In genomic region chr5:116022658-116023200, GRCm38 (mm10) we compare ENCODE assay signal across 8 mouse cellular contexts. TPM values are rescaled to one million over a fixed set of nuclear protein-coding genes. Genes with fewer than 3 reads are reported as not detected.
DNase-seq lines count a peak whose midpoint lies in the region; ATAC-seq and TF ChIP-seq lines count a peak whose summit lies in the region.

No protein-coding gene starts in this region.

- H3K4me2 ChIP-seq in hindbrain, embryonic 13.5 days, result peak overlapping the region; percentile 92

- no peak for TF ChIP-seq POLR2A in kidney, adult 2 months (IDR thresholded peaks at IDR 0.05; ENCODE audit: low read depth, low read length)
- TF ChIP-seq POLR2A in MEL (IDR thresholded peaks at IDR 0.05; ENCODE audit: control insufficient read depth in 1 of 2, insufficient read depth in 1 of 2, low read depth in 1 of 2, low read length in 2 of 2, poor library complexity in 1 of 2), result no peak

- WGBS in kidney, adult 2 months, result 53% methylated on average over 7 of the region's 7 CpGs
- WGBS in hindbrain, embryonic 13.5 days, result 88% methylated on average over 7 of the region's 7 CpGs

- peaks cover 7% of the 10 kb centered on the region; the same call in 1 of the 2 replicates for H3K36me3 ChIP-seq in kidney, adult 2 months (ENCODE audit: control insufficient read depth, insufficient read depth, low read length)
- H3K36me3 ChIP-seq in MEL (ENCODE audit: control insufficient read depth in 1 of 2, insufficient read depth in 2 of 2, low read length in 2 of 2), result peaks cover 22 to 45% of the 10 kb centered on the region in 2 experiments
- H3K36me3 ChIP-seq in hindbrain, embryonic 13.5 days, result peaks cover 42% of the 10 kb centered on the region
- peaks cover 65% of the 10 kb centered on the region for H3K36me3 ChIP-seq in megakaryocyte, embryonic 14.5 days (replicated peaks; ENCODE audit: low read length)

- DNase-seq in kidney, adult 2 months, result no peak
- no peak for DNase-seq in kidney, adult 11 months
- peak; percentile 74 for DNase-seq in MEL (ENCODE audit: low read depth, low spot score)
- no peak for DNase-seq in frontal cortex, postnatal 36 days (ENCODE audit: low spot score in 2 of 2)

- peaks cover 20% of the 10 kb centered on the region for H3K4me1 ChIP-seq in kidney, adult 2 months (ENCODE audit: control insufficient read depth, insufficient read depth, low read length)
- H3K4me1 ChIP-seq in MEL (ENCODE audit: control insufficient read depth in 1 of 2, insufficient read depth in 2 of 2, low read length in 2 of 2), result peaks cover 20 to 43% of the 10 kb centered on the region in 2 experiments
- peaks cover 26% of the 10 kb centered on the region for H3K4me1 ChIP-seq in hindbrain, embryonic 13.5 days (replicated peaks)
- peaks cover 89% of the 10 kb centered on the region for H3K4me1 ChIP-seq in megakaryocyte, embryonic 14.5 days

- TF ChIP-seq CTCF in kidney, adult 2 months (conservative IDR thresholded peaks at IDR 0.05; ENCODE audit: insufficient read depth, insufficient read length, low read depth, low read length), result no peak
- no peak for TF ChIP-seq CTCF in MEL (IDR thresholded peaks at IDR 0.05 in 2 of 3, conservative IDR thresholded peaks at IDR 0.05 in 1 of 3; ENCODE audit: control insufficient read depth in 1 of 3, insufficient read depth in 1 of 3, low read depth in 2 of 3, low read length in 3 of 3, poor library complexity in 1 of 3, severe bottlenecking in 1 of 3)

- no peak for TF ChIP-seq EP300 in MEL (IDR thresholded peaks at IDR 0.05; ENCODE audit: low read depth in 1 of 2, low read length in 2 of 2)

- peak overlapping the region; percentile 79 for H3K4me3 ChIP-seq in kidney, adult 2 months (ENCODE audit: insufficient read depth, low read depth, low read length)
- peak overlapping the region; percentile 72 to 98 for H3K4me3 ChIP-seq in MEL (ENCODE audit: control insufficient read depth in 1 of 2, insufficient read depth in 1 of 2, low read depth in 2 of 2, low read length in 2 of 2)
- H3K4me3 ChIP-seq in hindbrain, embryonic 13.5 days, result peak overlapping the region; percentile 87
- H3K4me3 ChIP-seq in megakaryocyte, embryonic 14.5 days (replicated peaks), result peak overlapping the region; percentile 95

- ATAC-seq in hindbrain, embryonic 13.5 days (ENCODE audit: low FRiP score), result no peak
- ATAC-seq in megakaryocyte-erythroid progenitor cell, adult 5-6 weeks (replicated peaks; ENCODE audit: low FRiP score, low TSS enrichment, poor library complexity, severe bottlenecking), result no peak
- no peak for ATAC-seq in megakaryocyte progenitor cell, adult 5-6 weeks (replicated peaks; ENCODE audit: poor library complexity)

- peak overlapping the region; percentile 86 for H3K27ac ChIP-seq in kidney, adult 2 months (ENCODE audit: insufficient read depth, low read depth, low read length)
- H3K27ac ChIP-seq in MEL (ENCODE audit: control insufficient read depth, low read depth, low read length), result peak overlapping the region; percentile 96
- H3K27ac ChIP-seq in hindbrain, embryonic 13.5 days, result no peak overlapping the region

- H3K27me3 ChIP-seq in kidney, adult 2 months (replicated peaks; ENCODE audit: control insufficient read depth, insufficient read depth, low read length), result no peaks in the 10 kb centered on the region
- no peaks in the 10 kb centered on the region for H3K27me3 ChIP-seq in MEL (ENCODE audit: control insufficient read depth in 1 of 2, insufficient read depth in 2 of 2, low read length in 2 of 2)
- H3K27me3 ChIP-seq in hindbrain, embryonic 13.5 days, result no peaks in the 10 kb centered on the region
- no peaks in the 10 kb centered on the region for H3K27me3 ChIP-seq in megakaryocyte, embryonic 14.5 days (replicated peaks)

- no peaks in the 10 kb centered on the region for H3K9me3 ChIP-seq in MEL (replicated peaks; ENCODE audit: insufficient read depth, low read length)
- H3K9me3 ChIP-seq in hindbrain, embryonic 13.5 days, result no peaks in the 10 kb centered on the region
- no peaks in the 10 kb centered on the region for H3K9me3 ChIP-seq in megakaryocyte, embryonic 14.5 days

- H3K79me2 ChIP-seq in MEL (ENCODE audit: control insufficient read depth, insufficient read depth, low read length, poor library complexity), result peaks cover 33% of the 10 kb centered on the region

- peak overlapping the region; percentile 94 for H3K9ac ChIP-seq in MEL (ENCODE audit: control insufficient read depth, low read depth, low read length, poor library complexity, severe bottlenecking)
- H3K9ac ChIP-seq in hindbrain, embryonic 13.5 days, result peak overlapping the region; percentile 87; the same call in 1 of the 2 replicates

- no peak for TF ChIP-seq RAD21 in MEL (IDR thresholded peaks at IDR 0.05; ENCODE audit: low read depth, low read length)

TF ChIP-seq in MEL, 35 proteins besides CTCF, POLR2A, EP300 and RAD21:
- TF ChIP-seq ZNF384 (IDR thresholded peaks at IDR 0.05; ENCODE audit: low read depth, low read length), result no peak
- no peak for TF ChIP-seq ZKSCAN1 (IDR thresholded peaks at IDR 0.05; ENCODE audit: low read depth, low read length)
- TF ChIP-seq POLR2AphosphoS2 (IDR thresholded peaks at IDR 0.05; ENCODE audit: low read length), result no peak
- no peak for TF ChIP-seq ZC3H11A (IDR thresholded peaks at IDR 0.05; ENCODE audit: low read depth, low read length)
- no peak for TF ChIP-seq UBTF (IDR thresholded peaks at IDR 0.05; ENCODE audit: borderline replicate concordance, insufficient read depth, low read depth, low read length)
- 0 out of 2 replicates have a peak, but pooled peaks have one; percentile 15 for TF ChIP-seq MAZ (IDR thresholded peaks at IDR 0.05; ENCODE audit: low read depth, low read length)
- no peak for TF ChIP-seq E2F4 (IDR thresholded peaks at IDR 0.05; ENCODE audit: borderline replicate concordance, low read depth, low read length)
- TF ChIP-seq CHD1 (IDR thresholded peaks at IDR 0.05; ENCODE audit: low read depth, low read length), result no peak
- no peak for TF ChIP-seq MYC (IDR thresholded peaks at IDR 0.05; ENCODE audit: low read depth, low read length)
- TF ChIP-seq ELF1 (IDR thresholded peaks at IDR 0.05; ENCODE audit: low read depth, low read length), result no peak
- 0 out of 2 replicates have a peak, but pooled peaks have one; percentile 8 for TF ChIP-seq TBP (IDR thresholded peaks at IDR 0.05; ENCODE audit: low read depth, low read length)
- TF ChIP-seq MYB (IDR thresholded peaks at IDR 0.05; ENCODE audit: low read depth, low read length), result no peak
- no peak for TF ChIP-seq POLR2AphosphoS5 (IDR thresholded peaks at IDR 0.05; ENCODE audit: borderline replicate concordance, low read depth, low read length)
- no peak for TF ChIP-seq SMC3 (IDR thresholded peaks at IDR 0.05; ENCODE audit: low read depth, low read length)
- TF ChIP-seq MAFK (IDR thresholded peaks at IDR 0.05; ENCODE audit: borderline replicate concordance, low read depth, low read length), result no peak
- no peak for TF ChIP-seq KAT2A (conservative IDR thresholded peaks at IDR 0.05; ENCODE audit: low read depth, low read length)
- no peak for TF ChIP-seq GATA1 (IDR thresholded peaks at IDR 0.05; ENCODE audit: low read depth, low read length)
- peak; percentile 28; the same call in 1 of the 2 replicates for TF ChIP-seq ETS1 (IDR thresholded peaks at IDR 0.05; ENCODE audit: low read depth, low read length)
- TF ChIP-seq USF2 (IDR thresholded peaks at IDR 0.05; ENCODE audit: borderline replicate concordance in 1 of 2, insufficient read depth in 1 of 2, low read depth in 1 of 2, low read length in 2 of 2), result no peak
- TF ChIP-seq BHLHE40 (IDR thresholded peaks at IDR 0.05; ENCODE audit: borderline replicate concordance, low read depth, low read length), result no peak
- TF ChIP-seq MXI1 (IDR thresholded peaks at IDR 0.05; ENCODE audit: low read depth, low read length), result no peak
- TF ChIP-seq JUND (IDR thresholded peaks at IDR 0.05; ENCODE audit: low read depth, low read length), result no peak

RNA-seq across cellular contexts. Expression of gene Prkab1, which starts 1.6 kb away (rescaled TPM):
- polyA plus RNA-seq in kidney, adult 2 months (2012; rRNA removed), result 89.2 and 97.9 TPM in 2 replicates
- 80.4 and 109 TPM in 2 replicates for total RNA-seq in MEL (2012; rRNA removed)
- 100 to 1,000 TPM in 1 of 2 experiments, not detected in 1; 175 TPM for polyA plus RNA-seq in MEL (2012; ENCODE audit: insufficient read depth in 1 of 2, insufficient read length in 2 of 2, low read depth in 1 of 2, low replicate concordance in 2 of 2, missing spikeins in 1 of 2)
- polyA plus RNA-seq in hindbrain, embryonic 13.5 days (2015; fragmentation: Nextera tagmentation; extraction: Ambion mirVana), result 54.8 and 55.0 TPM in 2 replicates
- 140 and 185 TPM in 2 replicates for polyA plus RNA-seq in megakaryocyte, embryonic 14.5 days (2012; ENCODE audit: insufficient read depth, low replicate concordance)
- 123 and 161 TPM in 2 replicates for total RNA-seq in megakaryocyte-erythroid progenitor cell, adult 5-6 weeks (2014; fragmentation: Nextera tagmentation)
- 46.7 and 71.5 TPM in 2 replicates for total RNA-seq in megakaryocyte-erythroid progenitor cell, adult 5-6 weeks (2017)
- total RNA-seq in megakaryocyte progenitor cell, adult 5-6 weeks (2015), result 34.9 and 38.1 TPM in 2 replicates
- total RNA-seq in megakaryocyte progenitor cell, adult 5-6 weeks (2017), result 25.1 and 25.9 TPM in 2 replicates
